Mouse (Mus musculus) megakaryocyte, adult 5-6 weeks (primary cell): ENCODE data around the gene Duox1. TPM values are rescaled to one million over a fixed set of nuclear protein-coding genes. Genes with fewer than 3 reads are reported as not detected.

Source experiments
- total RNA-seq, 2 experiments: library from RNA; stranded (forward) in 1 of 2; stranded (reverse) in 1 of 2; fragments of 153-499, 151-499 nt in 1 of 2; fragments of 221-1000, 200-1000 nt in 1 of 2; gene quantifications; 2 replicates each; pipeline versions ENCODE4 v1.2.3 to v1.2.4; 2015 to 2017

The Duox1 gene
- total RNA-seq, 2 experiments from 2014 or later: not detected

Other genes starting within 250 kb of the Duox1 start
- 11.2 TPM in 2 replicates for gene Spg11, start 197.3 kb upstream of the Duox1 start, total RNA-seq (2015)
- 14.8 and 15.3 TPM in 2 replicates for gene Spg11, start 197.3 kb upstream of the Duox1 start, total RNA-seq (2017)
- 5,498 and 5,622 TPM in 2 replicates for gene B2m, start 168.0 kb upstream of the Duox1 start, total RNA-seq (2015)
- gene B2m, start 168.0 kb upstream of the Duox1 start, total RNA-seq (2017): 2,725 and 3,039 TPM in 2 replicates
- gene Trim69, start 155.0 kb upstream of the Duox1 start, total RNA-seq (2015): not detected in 2 replicates
- 0.33 TPM in 1 of 2 replicates, not detected in the other for gene Trim69, start 155.0 kb upstream of the Duox1 start, total RNA-seq (2017)
- not detected in 2 replicates for gene Patl2, start 129.5 kb upstream of the Duox1 start, total RNA-seq (2015)
- gene Patl2, start 129.5 kb upstream of the Duox1 start, total RNA-seq (2017): not detected in 2 replicates
- not detected in 2 replicates for gene Terb2, start 129.4 kb upstream of the Duox1 start, total RNA-seq (2015)
- not detected in 2 replicates for gene Terb2, start 129.4 kb upstream of the Duox1 start, total RNA-seq (2017)
- gene Sord, start 80.9 kb upstream of the Duox1 start, total RNA-seq (2015): 26.3 and 27.8 TPM in 2 replicates
- gene Sord, start 80.9 kb upstream of the Duox1 start, total RNA-seq (2017): 34.9 and 36.1 TPM in 2 replicates
- not detected in 2 replicates for gene Duox2, start 17.2 kb upstream of the Duox1 start, total RNA-seq (2015)
- gene Duox2, start 17.2 kb upstream of the Duox1 start, total RNA-seq (2017): not detected in 2 replicates
- not detected in 2 replicates for gene Duoxa2, start 16.8 kb upstream of the Duox1 start, total RNA-seq (2015)
- gene Duoxa2, start 16.8 kb upstream of the Duox1 start, total RNA-seq (2017): not detected in 2 replicates
- not detected in 2 replicates for gene Duoxa1, start 1.9 kb upstream of the Duox1 start, total RNA-seq (2015)
- gene Duoxa1, start 1.9 kb upstream of the Duox1 start, total RNA-seq (2017): not detected in 2 replicates
- gene Shf, start 53.5 kb downstream of the Duox1 start, total RNA-seq (2015): 0.31 and 2.1 TPM in 2 replicates
- 0.81 and 1.5 TPM in 2 replicates for gene Shf, start 53.5 kb downstream of the Duox1 start, total RNA-seq (2017)
- gene Slc28a2, start 110.8 kb downstream of the Duox1 start, total RNA-seq (2015): 9.8 and 11.4 TPM in 2 replicates
- 12.6 and 14.9 TPM in 2 replicates for gene Slc28a2, start 110.8 kb downstream of the Duox1 start, total RNA-seq (2017)
- 0.18 TPM in 2 replicates for gene Gm14085, start 169.3 kb downstream of the Duox1 start, total RNA-seq (2015)
- 0.04 TPM in 1 of 2 replicates, not detected in the other for gene Gm14085, start 169.3 kb downstream of the Duox1 start, total RNA-seq (2017)